Mouse (Mus musculus) lung, adult 2 months (tissue): ENCODE data around the gene Arhgap15.
"Not testable (repeated sequence)": the region's sequence is repeated elsewhere in the genome, so short reads cannot be mapped to it uniquely, and the experiment has no call there.

Source experiments
- CTCF ChIP-seq: fragments of 200-500 bp; IDR thresholded peaks from 2 replicates; pipeline ENCODE4 v1.5.1; 2011; ENCODE audit warnings: mild to moderate bottlenecking, low read length, control low read depth; ENCODE audit not compliant: insufficient read depth
- POLR2A ChIP-seq: fragments of 200-500 bp; IDR thresholded peaks from 2 replicates; pipeline ENCODE4 v1.6.1; 2011; ENCODE audit warnings: low read depth, mild to moderate bottlenecking, control low read depth, low read length, borderline replicate concordance; ENCODE audit errors: extremely low read depth

DNA sequence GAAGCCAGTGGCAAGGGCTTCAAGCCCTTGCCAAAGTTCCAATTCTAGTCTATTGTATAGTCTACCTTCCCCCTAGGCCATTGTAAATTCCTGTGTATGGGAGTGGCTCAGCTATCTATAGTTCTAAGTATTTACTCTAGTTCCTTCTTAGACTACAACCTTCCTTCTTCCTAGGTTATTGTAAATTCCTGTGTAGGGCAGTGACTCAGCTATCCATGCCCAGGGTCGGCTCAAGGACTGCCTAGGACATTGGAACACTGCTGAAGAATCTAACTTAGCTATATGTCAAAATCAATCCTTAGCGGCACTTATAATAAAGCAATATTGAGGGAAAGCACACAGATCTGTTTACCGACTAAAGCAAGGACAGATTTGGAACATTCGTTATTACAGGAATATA, 13.6 kb upstream of the Arhgap15 start:
- TF ChIP-seq CTCF, POLR2A: not testable (repeated sequence)
